Mouse (Mus musculus) cerebellum, adult (tissue): ENCODE measurements around the gene 1700016D06Rik.
"Not testable (repeated sequence)": the region's sequence is repeated elsewhere in the genome, so short reads cannot be mapped to it uniquely, and the experiment has no call there.

Experiments
- ATAC-seq: cut with Nextera tagmentation; 2 replicates; pipeline ENCODE4 v1.9.2; 2017; ENCODE audit warnings: mild to moderate bottlenecking, moderate library complexity, mixed read lengths; ENCODE audit not compliant: insufficient number of reproducible peaks, low FRiP score, low TSS enrichment

1700016D06Rik gene

DNA sequence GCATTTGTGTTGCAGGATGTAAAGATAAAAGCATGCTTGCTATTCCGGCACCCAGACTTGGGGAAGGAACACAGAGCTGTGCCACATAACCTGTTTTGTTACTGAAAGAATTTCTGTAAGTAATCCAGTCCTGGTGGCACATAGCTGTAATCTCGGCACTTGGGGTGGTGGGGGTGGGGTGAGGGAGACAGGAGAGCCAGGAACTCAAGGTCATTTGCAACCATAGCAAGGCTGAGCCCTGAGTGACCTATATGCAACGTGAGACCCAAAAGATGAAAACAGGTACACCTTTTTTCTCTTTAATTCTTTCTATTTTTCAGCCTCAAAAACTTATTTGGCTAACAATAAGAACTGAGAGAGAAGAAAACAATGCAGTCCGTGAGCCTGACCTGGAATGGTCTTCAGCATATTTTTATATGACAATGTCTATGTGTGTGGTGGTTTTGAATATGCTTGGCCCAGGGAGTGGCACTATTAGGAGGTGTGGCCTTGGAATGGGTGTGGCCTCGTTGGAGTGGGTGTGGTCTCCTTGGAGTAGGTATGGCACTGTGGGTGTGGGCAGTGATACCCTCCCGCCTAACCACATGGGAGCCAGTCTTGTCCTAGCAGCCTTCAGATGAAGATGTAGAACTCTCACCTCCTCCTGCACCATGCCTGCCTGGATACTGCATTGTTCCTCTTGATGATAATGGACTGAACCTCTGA lies 4.0 kb upstream of the 1700016D06Rik start:
- no peak for ATAC-seq

DNA sequence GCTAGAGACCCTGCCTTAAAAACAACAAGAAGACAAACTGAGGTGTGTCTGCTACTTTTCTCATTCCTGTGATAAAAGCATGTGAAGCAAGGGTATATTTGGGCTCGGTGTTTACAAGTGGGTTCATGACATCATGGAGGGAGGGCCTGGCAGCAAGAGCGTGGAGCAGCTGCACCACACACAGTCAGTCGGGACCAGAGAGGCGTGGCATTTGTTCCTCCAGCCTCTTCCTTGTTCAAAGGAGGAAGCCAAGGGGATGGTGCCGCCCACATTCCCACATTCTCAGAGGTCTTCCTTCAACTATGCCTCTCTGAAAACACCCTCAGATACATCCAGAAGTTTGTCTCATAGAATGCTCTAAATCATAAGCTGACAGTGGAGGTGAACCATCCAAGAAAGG lies 2.9 kb upstream of the 1700016D06Rik start:
- ATAC-seq: no peak

DNA sequence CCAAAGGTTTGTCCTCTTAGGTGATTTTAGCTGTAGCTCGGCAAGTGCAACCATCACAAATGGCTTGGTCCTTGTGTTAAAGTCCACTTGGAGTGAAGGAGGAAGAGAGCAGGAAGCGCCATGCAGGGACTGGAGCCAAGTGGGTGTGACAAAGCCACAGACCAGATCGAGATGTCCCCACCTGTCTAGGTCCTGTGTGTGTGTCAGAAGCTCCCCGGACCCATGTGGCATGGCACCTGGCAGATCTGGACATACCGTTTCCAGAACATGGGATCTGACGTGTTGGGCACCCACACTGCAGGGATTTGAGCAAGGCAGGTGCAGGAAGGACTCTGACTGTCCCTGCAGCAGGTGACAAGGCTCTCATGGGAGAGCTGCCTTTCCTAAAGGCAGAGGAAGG lies 565 bp upstream of the 1700016D06Rik start:
- no peak for ATAC-seq

DNA sequence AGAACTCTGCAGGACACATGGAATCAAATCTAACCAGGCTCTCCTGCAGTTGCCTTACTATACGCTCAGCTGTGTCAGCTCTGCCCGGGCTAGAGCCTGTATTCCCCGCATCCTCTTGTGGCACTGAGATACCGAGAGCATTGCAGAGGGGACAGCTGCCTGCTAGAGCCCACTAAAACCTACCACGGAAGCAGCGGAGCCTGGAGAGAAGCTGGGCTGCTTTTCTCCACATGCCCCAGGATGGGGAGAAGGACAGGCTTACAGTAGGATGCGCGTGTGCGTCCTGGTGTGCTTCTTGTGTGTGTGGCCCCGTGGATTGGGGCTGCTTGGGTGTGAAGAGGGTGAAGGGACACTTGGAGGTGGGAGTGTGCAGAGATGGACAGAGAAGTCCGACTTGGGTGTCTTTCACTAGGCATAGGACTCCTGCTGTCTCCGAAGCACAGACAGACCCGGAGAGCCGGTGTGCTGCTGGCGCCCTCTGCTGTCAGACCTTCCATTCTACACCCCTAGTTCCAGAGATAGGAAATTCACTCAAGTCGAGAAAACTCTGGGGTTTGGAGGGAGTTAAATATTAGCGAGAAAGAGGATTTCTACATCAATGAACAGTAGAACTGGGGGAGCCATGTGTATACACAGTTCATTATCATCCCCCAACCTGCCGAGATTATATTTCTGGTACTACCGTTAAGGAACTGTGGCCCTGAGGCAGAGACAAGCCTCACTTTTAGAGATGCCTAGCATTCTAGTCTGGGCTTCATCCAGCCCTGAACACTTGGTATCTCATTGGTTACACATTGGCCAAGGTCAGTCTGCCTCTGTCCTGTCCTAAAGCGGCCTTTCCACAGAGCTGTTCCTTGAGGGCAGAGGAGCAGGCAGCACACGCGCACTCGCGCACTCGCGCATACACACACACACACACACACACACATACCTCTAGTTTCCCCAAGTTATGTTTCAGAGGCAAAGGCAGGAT lies 517 bp downstream of the 1700016D06Rik start:
- peak; percentile 74 for ATAC-seq

DNA sequence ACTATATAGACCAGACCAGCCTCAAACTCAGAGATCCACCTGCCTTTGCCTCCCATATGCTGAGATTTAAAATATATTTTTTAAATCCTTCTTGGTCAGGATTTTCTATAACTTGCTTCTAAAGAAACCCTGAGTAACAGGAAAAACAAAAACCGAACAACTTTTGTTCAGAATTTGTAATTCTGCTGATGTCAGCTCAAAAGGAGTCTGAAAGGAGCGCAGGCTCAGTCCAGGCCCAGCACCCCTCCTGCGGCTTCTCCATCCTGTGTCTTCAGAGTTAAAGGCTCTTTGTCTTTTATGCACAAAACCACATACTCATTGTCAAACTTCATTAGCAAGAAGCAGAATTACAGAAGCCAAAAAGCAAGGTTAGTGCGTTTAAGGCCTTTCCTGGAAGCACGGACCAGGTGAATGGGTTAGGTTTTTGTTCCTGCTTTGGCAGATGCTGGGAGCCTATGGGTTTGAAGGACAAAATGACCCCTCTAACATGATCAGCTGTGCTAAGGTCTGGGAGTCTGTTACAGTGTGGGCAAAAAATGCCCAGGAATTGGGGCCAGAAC lies 1.3 kb downstream of the 1700016D06Rik start:
- ATAC-seq: no peak

DNA sequence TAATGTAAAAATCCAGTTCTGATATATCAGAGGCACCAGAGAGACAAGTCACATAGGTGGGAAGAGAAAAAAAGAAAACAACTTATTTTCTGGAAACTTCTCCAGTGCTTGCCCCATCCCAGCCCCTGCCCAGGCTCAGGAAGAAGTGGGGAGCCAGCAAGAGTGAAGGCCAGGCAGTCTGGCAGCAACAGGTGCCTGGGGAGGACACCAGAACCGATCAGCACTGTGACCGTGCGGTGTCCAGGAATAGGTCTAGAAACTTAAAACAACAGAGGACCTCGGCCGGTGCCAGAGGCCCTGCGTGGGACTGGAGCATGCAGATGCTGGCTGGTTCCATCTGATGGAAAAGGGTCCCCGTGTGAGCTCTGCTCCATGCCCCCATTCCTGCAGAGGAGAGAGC lies 3.4 kb downstream of the 1700016D06Rik start:
- no peak for ATAC-seq

DNA sequence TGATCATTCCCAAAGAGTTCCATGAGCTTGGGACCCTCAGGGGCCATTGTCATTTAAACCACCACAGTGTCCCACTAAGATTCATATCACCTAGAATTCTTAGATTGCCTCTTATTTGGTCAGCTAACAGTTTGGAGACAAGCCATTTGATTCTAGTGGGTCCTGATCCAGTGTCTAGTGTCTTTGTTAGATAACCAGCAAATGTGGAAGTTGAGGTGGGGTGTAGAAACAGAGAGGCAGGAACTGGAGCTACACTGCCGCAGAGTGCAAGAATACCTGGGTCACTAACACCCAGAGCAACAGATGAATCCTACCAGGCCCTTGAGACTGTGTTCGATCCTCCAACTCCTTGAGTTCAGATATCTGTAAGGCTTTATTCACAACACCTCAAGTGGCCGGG lies 4.7 kb downstream of the 1700016D06Rik start:
- no peak for ATAC-seq

DNA sequence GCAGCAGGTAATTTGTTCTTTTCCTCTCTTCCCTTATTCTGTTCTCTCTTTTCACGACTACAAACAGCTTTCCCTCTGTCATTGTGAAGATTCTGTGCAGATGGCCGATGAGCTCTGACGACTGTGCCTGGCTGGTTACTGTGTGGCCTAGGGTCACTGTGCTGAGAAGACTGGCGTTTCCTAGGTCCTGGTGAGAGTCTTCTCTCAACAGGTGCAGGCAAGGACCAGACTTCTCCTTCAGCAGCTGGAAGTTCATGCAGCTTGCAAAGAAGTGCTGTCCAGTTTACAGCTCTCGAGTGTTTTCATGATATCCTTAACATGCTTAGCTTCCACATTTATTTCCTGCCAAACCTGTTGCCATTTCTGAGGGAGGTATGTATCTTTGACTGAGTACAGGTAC lies 6.9 kb downstream of the 1700016D06Rik start:
- no peak for ATAC-seq

DNA sequence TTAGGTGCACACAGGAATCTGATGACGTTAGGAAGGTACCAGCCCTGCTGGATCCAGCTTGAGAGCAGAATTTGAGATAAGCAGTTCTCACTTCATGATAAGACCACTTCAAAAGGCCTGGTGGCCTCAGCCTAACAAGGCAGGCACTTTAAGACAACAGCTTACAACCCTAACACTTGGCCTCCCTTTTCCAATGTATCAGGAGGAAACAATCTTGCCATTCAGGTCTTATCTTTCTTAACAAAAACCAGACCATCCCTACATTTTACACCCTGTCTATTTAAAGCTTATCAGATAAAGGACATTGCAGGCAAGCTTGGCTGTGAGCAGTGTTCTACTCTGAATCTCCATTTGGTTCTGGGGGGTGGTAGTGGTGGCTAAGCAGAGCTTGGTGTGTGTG lies 8.4 kb downstream of the 1700016D06Rik start:
- ATAC-seq: no peak

DNA sequence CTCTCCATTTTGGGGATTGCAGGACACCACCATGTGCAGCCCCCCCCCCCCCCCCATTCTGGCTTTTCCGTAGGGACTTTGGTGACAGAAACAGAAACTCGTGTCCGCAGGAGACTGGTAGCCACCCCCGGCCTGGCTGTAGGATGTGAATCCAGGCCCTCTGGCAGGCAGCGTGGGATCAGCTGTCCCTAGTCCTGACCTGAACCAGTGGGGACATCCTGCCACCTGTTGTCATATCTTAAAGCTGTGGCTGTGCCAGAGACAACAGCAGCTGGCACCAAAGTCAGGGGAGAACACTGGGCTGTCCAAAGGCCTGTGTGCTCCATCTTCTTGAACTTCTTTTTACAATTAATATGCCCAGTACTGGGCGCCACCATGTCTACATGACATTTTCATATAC lies 9.1 kb downstream of the 1700016D06Rik start:
- no peak for ATAC-seq

DNA sequence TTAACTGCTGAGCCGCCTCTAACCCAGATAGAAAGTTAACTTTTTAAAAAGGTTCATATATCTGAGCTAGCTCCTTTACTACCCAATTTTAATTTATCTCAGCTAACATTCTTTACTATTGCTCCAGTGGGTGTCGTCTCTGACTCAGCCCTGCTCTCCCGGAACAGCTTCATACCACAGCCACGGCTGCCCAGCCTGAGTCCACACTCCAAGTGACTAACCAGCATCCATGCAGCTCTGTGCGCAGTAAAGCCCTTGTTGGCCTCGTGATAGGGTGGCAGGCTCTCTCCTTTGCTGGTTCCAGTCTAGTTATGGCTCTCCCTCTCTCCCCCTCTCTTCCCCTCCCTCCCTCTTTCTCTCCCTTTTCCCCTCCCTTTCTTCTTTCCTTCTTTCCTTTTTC lies 9.6 kb downstream of the 1700016D06Rik start:
- no peak for ATAC-seq

DNA sequence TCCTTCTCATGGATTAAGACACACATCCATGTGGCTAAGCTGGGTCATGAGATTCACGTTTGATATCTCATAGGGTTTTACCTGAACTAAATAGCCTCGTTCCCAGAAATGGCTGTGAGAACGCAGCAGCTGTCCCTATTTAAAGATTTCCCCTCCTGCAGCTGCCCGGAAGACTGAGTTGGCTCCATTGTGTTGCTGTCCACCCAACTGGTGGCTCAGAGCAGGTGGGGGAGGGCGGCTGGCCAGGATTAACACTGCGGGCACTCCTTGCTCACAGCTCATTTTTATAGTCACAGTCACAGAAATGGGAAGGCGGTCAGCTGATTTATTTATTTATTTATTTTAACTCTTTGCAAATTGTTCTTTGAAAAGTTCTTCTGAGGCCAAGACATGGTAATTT lies 10.9 kb downstream of the 1700016D06Rik start:
- no peak for ATAC-seq

DNA sequence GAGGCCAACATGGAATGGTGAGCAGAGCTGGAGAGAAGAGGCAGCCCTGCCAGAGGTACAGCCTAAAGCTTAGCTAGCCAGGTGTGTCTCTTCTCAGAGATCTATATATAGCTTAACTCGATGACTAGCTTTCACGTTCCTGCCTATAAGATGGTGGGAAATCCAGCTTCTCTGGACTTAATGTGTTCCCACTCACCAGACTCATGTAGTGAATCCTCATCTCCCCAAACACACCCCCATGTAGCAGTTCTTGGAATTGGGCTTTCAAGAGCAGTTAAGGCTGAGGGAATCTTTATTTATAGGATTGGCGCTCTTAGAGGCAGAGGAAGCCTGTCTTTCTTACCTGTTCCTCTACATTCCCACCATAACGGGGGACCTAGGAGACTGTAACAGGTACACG lies 13.6 kb downstream of the 1700016D06Rik start:
- ATAC-seq: no peak

DNA sequence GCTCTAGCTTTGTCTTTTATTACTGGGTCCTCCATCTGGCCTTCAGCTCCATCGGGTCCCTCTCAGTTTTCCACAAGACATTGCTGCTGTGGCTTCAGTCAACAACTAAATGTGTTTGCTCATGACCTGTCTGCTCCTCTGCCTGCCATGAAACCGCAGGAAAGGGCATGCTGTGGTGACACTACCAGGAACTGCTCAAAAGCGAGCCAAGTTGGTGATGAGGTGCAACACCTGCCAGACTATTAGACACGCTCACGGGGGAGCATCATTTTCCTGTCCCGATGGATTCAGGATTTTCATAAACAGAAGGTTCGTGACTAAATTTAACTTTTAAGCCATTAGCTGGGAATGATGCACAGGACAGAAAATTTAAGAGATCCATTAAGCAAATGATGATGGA lies 16.3 kb downstream of the 1700016D06Rik start:
- ATAC-seq: no peak

DNA sequence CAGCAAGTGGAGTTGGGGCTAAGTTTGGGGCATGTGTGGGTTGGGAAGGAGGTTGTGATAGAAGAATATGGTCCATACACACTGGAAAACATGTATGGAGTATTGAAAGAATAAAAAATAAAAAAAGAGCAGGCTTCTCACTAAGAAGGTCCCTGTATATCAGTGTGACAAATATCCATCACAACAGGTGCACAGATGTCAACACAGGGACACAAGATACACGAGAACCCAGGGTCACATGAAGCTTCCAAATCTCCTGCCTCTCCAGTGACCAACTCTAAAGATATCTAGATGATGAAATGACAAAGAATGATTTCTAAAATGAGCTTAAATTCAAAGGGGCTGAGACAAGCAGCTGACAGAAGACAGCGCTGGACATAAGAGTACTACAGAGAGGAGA lies 32.6 kb downstream of the 1700016D06Rik start:
- ATAC-seq: no peak

DNA sequence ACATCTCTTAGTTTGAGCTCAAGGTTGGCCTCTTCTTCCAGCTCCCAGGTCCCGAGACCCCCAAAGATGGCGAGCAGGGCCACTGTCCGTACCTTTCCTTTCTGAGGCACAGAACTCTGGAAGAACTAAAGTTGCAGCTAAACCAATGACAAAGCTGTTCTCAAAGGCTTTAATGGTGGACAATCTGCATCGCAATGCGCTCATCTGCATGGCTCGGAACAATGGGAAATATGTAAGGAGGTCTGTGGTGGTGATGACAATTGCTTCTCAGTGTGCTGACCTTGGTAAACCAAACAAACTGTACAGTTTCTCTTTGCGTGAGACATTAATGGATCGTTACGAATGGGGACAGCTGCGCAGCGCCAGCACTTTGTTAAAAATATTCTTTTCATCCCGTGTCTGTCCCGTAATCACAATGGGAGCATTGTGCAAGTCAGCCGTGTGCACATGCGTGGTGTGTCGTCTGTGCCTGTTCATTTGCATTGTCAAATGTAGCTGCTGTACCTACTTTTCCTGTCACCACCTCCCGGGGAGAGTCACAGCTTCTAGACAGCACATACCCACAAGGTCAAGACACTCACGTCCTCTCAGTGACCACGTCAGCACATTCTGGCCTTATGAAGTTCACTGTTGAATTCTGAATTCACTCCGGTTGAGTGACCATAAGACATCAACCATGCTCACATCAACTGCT lies 34.7 kb downstream of the 1700016D06Rik start:
- not testable (repeated sequence) for ATAC-seq

DNA sequence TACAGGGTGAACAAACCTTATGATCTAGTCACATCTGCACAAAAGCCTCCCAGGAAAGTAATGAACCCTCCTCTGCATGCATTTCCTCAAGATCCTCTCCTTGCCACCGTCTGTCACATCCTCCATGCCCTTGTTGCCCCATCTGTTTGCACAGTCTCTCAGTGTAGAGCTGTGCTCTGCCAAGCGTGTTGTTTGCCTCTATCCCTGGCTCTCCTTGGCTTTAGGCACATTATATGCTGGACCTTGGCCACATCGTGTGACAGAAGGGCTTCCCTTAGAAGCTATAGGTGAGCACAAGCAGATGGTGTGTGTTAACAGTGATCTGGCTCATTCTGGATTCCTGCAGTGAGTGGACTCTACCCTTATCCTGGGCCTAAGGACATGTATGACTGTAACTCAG lies 38.9 kb downstream of the 1700016D06Rik start:
- ATAC-seq: peak; percentile 76

DNA sequence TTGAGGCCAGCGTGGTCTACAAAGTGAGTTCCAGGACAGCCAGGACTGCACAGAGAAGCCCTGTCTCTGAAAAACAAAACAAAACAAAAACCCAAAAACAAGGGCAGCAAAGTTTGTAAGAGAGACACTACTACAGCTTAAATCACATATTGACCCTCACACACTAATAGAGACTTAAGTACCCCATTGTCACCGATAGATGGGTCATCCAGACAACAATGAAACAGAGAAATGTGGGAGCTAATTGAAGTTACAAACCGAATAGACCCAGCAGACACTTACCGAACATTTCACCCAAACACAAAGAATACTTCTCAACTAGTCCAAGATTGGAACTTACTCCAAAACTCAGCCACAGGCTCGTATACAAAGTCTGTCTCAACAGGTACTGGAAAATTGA lies 50.8 kb downstream of the 1700016D06Rik start:
- no peak for ATAC-seq

DNA sequence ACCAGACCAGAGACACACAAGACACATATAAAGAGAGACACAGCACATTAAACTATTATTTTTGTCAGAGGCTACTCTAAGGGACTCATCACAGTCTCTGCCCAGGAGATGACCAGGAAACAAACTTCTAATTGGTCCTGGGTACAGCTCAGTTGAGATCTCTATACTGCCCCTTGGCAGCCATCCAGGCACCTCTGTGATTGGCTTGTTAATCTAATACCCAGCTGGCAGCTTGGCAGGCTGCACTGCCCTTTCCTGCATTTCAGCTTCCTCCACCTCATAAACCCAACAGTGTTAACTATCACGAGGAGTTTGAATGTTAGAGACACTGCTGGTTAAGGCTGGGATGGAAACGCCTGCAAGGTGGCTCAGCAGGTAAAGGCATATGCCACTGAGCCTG lies 57.7 kb downstream of the 1700016D06Rik start:
- no peak for ATAC-seq

DNA sequence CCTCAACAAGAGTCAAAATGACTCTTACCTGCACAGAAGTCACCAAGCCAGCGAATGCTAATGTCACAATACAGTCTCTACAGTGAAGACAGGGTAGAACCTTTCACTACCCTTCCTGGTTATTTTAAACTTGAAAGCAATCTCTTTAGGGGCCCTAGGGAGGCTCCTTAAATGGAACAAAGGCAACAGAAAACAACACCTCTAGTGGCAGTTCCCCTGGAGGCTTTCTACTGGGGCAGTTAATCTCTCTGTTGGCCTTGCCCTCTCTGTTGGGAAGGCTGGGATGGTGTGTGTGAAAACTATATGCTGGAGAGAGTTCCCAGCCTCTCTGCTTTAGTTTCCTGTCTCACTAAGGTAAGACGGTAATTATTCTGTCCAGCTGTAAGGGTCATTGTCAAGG lies 60.3 kb downstream of the 1700016D06Rik start:
- ATAC-seq: no peak

DNA sequence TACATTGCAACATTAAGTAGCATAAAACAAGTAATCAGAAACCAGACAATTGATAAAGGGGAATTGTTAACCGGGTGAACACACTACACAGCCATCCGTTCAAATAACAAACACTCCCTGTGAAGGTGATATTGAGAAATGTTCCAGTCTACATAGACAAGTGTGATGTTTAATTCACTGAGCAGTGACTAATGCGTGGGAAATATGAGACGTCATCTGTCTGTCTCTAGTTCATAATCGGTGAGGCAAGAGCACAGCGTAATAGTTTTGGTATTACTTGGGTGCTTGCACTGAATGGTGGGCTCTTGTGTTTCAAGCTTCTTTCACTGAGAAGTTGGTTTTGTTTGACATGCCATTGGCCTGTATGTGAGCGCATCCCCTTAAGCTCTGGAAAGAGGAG lies 63.3 kb downstream of the 1700016D06Rik start:
- ATAC-seq: no peak
